Mouse (Mus musculus): ENCODE data around the gene Kcnk10.

The Kcnk10 gene

DNA sequence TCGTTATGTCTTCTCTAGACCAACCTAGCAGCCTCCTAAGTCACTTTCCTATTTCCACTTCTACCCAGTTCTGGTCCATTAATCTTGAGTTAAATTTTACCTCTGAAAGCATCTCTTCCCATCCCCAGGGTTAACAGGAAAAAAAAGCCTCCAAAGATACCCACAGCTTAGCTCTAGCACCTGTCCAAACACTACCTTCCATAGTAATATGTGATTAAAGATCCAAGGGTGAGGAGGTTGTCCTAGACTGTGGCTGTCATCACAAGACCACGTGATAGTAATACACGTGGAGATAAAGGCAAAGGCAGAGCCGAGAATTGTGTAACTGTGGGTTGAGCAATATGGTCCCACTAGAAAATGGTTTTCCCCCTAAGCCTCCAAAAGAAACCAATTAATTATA lies 56.8 kb downstream of the Kcnk10 start:
- in situ Hi-C loops (cut with MboI, MseI): no loop called here

DNA sequence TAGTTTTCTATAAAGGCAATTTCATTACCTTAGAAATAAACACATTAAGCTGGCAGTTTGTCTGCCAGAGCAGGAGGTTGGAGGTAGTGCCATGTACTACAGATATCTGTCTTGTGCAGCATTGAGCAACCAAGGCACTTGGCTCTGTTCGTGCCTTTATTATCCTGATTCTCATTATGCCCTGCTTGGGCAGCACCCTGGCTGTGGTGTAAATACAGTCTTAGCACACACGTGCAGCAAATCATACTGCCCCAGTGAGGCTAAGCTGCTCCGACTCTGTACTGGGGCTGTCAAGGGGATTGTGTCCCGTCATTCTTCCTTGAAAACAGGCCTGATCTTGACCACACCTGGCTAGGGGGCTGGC lies 57.6 kb downstream of the Kcnk10 start:
- in situ Hi-C loops (cut with MboI, MseI): no loop called here

- in situ Hi-C loops (cut with MboI, MseI): no loop called here
These were observed 58.1 kb downstream of the Kcnk10 start for GRCm38 (mm10) chr12:98519866-98520567.

GRCm38 (mm10) chr12:98505601-98506000 lies 72.5 kb downstream of the Kcnk10 start:
- in situ Hi-C loops (cut with MboI, MseI): no loop called here

GRCm38 (mm10) chr12:98501528-98502280 lies 76.4 kb downstream of the Kcnk10 start:
- in situ Hi-C loops (cut with MboI, MseI): no loop called here

DNA sequence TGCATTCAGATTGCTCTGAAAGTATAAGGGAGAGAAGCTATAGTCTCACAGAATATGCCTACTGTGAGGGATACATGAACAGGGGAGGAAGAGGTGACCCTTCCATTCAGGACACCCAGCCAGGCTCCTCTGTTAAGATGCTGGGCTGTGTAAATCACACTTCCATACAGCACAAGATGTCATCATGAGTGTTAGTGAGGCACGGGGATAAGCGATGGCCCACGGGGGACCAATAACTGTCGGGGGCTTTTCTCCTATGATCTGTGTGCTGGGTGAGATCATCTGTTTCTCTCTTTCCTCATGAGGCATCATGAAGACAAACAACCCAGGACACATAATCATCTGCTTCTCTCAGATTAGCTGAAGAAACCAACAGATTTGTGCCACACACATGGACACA lies 77.1 kb downstream of the Kcnk10 start:
- in situ Hi-C loops (cut with MboI, MseI): no loop called here

DNA sequence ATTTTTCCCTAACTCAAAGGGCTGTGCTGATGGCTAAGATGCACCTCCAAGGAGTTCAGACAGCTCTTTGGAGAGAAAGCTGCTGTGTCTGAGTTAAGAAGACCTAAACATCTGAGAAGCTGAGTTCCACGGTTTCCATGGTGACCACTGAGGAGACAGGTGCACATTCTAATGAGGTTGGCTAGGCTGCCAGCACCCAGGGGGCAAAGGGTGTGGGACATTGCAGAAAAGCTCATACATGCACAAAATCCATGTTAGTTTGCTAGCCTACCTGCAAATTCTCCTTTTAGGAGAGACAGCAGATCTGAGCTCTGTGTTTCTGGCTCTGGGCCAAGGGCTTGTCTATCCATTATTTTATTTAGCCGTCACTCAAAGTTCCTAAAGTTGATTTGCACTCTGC lies 96.7 kb downstream of the Kcnk10 start:
- in situ Hi-C loops (cut with MboI, MseI): no loop called here

DNA sequence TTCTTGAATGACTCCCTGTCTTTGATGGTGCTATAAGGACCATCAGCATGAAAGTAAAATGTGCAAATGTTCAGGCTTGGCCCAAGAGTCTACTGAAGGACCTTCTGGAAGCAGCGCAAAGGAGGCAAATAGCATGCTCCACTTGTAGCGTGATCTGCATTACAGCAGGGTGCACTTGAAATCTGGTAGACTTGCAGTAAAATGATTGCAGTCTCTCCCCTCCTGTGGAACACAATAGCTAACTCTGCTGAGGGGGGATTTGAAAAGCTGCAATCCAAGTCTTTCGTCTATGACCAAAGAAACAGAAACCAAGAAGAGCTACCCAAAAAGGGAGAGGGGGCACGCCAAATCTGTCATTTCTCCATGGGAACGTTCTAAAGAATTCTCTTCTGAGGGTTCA lies 97.1 kb downstream of the Kcnk10 start:
- in situ Hi-C loops (cut with MboI, MseI): no loop called here

DNA sequence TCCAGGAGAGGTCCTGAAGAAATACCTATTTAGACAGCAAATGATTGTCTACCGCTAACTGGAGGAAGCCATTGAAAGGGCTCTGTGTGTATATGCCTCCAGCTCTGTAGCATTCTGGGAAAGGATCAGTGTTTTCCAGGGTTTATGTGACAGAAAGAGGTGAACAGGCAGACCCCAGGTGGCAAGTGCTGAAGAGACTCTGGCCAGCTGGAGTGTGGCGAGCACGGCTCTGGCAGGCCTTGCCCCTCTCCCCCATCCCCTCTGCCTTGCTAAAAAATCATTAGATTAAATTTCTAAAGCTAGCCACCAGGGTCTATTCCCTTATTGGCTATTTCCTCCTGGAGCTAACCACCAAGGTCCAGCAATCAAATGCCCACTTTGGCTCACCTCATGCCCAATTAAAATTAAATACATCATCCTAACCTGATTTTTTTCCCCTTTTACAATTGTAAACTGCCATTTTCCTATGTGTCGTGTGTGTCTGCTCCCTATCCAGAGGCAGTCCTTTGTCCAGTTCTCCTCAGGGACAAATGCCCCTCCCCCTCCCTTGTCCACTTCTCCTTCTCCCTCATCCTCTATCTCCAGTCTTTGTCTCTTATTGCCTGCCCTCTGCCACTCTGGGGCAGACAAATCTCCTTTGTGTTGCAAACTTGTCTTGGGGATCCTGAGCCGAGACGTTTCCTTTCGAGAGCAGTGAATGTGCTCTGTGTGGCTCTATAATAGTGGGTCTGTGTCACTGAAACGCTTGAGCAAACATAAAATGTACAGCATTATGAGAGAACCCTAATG lies 100.2 kb downstream of the Kcnk10 start:
- in situ Hi-C loops (cut with MboI, MseI): no loop called here

- in situ Hi-C loops (cut with MboI, MseI): no loop called here
These were observed 106.9 kb downstream of the Kcnk10 start for GRCm38 (mm10) chr12:98471232-98471631.

DNA sequence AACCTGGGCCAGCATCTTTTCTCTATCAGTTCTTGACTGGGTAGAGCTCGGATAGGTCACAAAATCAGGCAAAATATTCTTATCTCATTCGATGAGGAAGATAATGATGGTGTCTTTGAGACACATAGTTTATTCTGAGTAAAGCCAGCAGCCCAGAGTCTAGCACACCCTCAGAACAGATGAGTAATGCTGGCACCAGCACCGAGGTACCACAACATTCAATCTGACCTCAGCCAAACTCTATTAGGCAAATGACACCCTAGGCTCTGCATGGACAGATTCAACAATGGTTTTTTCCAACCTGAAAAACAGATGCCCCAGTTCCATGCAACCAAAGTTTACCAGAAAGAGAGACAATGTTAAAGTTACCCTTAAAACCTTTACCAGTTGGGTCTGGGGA lies 108.0 kb downstream of the Kcnk10 start:
- in situ Hi-C loops (cut with MboI, MseI): no loop called here

DNA sequence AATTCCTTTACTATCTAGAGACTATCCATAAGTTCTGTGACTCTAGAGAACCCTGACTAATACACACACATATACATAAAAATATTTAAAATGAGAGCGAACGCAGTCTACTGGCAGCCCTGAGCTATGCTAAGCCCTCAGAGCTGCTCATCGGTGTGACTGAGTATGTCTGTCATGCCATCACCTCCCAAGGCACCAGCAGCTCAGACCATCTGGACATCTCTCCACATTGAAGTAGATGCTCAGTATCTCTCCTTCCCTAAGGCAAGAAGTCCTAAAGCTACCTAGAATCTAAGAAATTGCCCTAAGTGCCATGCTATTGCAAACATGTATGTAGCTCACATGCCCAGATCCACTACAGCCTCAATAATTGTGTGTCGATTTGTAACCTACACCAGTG lies 110.3 kb downstream of the Kcnk10 start:
- in situ Hi-C loops (cut with MboI, MseI): no loop called here

DNA sequence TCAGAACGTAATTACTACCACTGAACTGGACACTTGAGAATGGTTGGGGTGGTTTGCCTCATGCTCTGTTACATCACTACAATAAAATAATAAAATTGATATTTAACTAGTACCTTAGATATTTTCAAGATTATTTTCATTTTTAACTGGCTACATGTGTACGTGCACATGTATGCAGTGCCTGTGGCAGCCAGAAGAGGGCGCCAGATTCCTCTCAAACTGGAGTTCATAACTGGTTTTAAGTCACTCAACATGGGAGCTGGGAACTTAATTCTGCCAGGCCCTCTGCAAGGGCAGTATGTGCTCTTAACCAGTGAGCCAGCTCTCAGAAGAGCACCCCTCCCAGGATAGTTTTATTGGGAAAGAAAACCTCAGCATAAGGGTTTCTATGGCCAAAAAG lies 118.2 kb downstream of the Kcnk10 start:
- in situ Hi-C loops (cut with MboI, MseI): no loop called here

DNA sequence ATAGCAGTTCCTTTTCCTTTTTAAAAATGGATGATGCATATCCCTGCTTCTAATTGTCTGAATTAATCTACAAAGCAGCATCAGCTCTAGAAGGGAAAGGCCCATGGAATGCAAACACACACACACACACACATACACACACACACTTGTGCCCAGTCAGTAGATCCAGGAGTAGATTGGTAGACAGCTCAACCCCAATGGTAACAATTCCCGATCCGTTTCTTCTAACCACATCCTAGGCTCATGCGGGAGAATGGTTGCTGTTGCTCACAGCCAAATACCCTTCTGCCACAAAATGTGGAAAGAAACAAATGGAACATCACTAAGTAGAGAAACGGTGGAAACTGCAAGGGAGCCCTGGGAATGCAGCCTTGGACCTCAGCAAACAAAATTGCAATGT lies 119.2 kb downstream of the Kcnk10 start:
- in situ Hi-C loops (cut with MboI, MseI): no loop called here

DNA sequence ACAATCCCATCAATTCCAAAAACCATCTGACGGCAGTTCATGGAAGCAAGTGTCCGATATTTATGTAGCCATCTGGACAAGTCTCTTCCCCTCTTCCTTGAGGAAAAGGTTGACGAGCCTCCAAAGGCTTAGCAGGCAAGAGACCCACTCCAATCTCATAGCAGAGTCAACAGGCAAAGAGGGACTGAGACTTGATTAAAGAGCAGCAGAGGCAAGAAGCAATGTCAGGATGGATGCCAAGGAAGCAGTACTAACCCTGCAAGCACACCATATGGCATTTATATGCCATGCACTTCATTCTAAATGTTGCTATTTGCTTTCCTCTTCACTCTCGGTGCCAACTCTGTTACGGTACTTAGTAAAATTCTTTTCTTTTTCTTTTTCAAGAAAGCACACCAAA lies 119.6 kb downstream of the Kcnk10 start:
- in situ Hi-C loops (cut with MboI, MseI): no loop called here

- in situ Hi-C loops (cut with MboI, MseI): no loop called here
These were observed 124.9 kb downstream of the Kcnk10 start for GRCm38 (mm10) chr12:98453161-98453560.

DNA sequence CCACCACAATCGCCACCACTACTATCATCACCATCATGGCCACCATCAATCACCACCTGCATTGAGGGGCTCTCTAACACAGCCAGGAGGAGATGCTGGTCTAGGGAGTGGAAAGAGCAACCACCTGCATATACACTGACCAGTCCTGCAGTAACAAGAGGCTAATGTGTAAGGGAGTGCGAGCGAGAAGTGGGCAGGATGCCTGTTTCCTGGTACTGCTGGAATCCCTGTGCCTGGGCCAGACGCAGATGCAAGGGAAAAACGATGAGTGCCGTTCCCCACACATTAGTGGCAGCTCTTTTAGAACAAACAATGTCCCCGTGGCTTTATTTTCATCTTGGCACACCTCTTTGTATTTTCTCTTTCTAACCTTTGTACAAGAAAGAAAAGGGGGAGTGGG lies 125.5 kb downstream of the Kcnk10 start:
- in situ Hi-C loops (cut with MboI, MseI): no loop called here

DNA sequence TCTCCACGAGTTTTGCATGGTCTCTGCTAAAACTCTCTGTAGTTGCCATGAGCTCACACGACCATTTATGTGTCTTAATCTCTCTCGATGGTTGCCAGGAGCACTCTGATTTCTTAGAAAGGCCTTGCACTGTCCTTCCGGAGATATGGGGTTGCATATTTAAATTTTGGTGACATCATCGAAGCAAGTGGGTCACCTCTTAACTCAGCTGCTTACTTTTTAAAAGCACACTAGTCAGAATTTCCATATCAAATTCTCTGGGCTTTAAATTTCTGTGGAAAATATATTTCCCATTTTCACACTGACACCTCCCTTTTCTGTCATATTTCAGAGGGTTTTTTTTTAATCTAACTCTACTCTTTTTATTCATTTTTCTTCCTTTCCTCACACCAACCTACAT lies 132.5 kb downstream of the Kcnk10 start:
- in situ Hi-C loops (cut with MboI, MseI): no loop called here

DNA sequence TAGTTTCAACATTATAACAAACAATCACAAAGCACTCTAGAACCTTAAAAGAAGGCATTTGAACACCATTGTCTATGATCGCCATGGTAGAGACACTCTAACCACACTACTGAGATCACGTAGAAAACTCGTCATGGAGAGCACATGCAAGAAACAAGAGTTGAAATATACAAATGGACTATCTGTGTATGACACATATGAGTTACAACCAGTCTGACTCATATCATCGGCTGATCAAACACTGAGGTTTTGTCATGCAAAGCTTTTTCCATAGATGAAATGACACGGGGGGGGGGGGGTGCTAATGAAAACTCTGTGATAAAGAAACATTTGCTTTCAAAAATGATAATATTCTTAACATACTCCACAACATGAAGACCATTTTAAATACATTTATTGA lies 133.2 kb downstream of the Kcnk10 start:
- in situ Hi-C loops (cut with MboI, MseI): no loop called here

GRCm38 (mm10) chr12:98443754-98444153 lies 134.4 kb downstream of the Kcnk10 start:
- in situ Hi-C loops (cut with MboI, MseI): no loop called here

DNA sequence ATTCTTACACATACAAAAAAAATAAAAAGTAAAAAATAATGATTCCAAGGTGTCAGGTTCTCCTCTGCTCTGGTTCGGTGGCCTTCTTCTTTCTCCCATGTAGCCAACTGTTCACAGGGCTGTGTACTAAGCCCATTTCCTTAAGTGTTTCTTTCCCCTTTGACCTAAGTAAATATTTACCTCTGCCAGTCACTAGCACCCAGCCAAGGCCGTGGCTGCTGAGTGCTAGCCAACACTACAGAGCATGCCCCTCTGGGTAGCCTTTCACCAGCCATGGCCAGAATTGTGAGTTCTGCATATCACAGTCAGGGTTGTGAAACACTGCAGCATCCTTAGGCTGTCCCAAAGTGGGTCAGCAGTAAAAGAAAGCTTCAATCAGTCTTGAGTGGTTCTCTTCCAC lies 140.0 kb downstream of the Kcnk10 start:
- in situ Hi-C loops (cut with MboI, MseI): no loop called here

- in situ Hi-C loops (cut with MboI, MseI): no loop called here
These were observed 147.4 kb downstream of the Kcnk10 start for GRCm38 (mm10) chr12:98430683-98431082.

DNA sequence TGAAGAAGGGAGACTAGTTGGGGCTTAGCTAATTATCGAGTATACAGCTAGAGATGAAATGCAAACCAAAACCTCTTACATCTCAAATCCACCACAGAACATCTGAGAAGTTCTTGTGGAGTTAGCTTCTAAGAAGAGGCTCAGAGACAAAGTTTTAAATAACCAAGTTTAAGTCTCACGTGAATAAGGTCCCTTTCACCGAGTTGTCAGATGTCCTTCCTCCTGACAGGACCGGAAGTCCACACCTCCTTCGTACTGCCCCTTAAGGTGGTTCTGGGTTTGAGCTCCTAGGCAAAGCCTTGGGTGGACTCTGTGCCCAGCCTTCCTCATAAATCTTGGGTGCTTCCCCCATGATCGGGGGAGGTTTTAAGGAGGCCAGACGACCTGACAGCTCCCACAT lies 156.8 kb downstream of the Kcnk10 start:
- in situ Hi-C loops (cut with MboI, MseI): no loop called here
